Mouse (Mus musculus): Measurements from ENCODE around the gene Tm6sf1. TPM values are rescaled to one million over a fixed set of nuclear protein-coding genes. Genes with fewer than 3 reads are reported as not detected.

The Tm6sf1 gene
- polyA plus RNA-seq, 1 experiment, result 24.4 TPM

DNA sequence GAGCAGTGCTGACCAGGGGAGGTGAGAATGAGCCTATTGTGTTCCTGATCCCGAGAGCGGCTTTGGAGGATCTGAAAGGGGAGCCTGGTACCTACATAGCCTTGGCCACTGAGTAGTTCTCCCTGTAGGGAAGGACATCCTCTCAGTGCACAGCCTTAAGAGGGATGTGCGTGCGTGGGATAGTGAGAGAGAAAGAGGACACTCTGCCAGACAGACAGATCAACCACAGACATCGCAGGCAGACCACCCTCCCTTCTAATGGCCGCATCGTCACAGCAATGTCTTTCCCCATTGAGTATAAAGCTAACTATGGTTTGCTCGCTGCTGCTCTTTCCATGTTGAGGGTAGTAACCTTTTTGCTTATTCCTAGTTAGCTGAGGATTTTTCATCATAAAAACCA lies 14.9 kb upstream of the Tm6sf1 start:
- Histone ChIP-seq H3K27ac (replicated peaks; ENCODE audit: low read depth, low read length) (no peak overlapping the region), H3K4me3 (ENCODE audit: insufficient read depth, low read depth, low read length) (no peak overlapping the region), H3K4me1 (ENCODE audit: control insufficient read depth, insufficient read depth, insufficient read length, low read length) (peaks cover 7% of the 10 kb centered on the region; the same call in 1 of the 2 replicates)

GRCm38 (mm10) chr7:81844801-81845200 lies 14.0 kb upstream of the Tm6sf1 start:
- H3K27ac ChIP-seq (replicated peaks; ENCODE audit: low read depth, low read length), result no peak overlapping the region
- no peak overlapping the region for H3K4me3 ChIP-seq (ENCODE audit: insufficient read depth, low read depth, low read length)
- peaks cover 9% of the 10 kb centered on the region; the same call in 1 of the 2 replicates for H3K4me1 ChIP-seq (ENCODE audit: control insufficient read depth, insufficient read depth, insufficient read length, low read length)

GRCm38 (mm10) chr7:81845313-81845712 lies 13.5 kb upstream of the Tm6sf1 start:
- Histone ChIP-seq H3K4me1 (ENCODE audit: control insufficient read depth, insufficient read depth, insufficient read length, low read length) (peaks cover 9% of the 10 kb centered on the region; the same call in 1 of the 2 replicates), H3K4me3 (ENCODE audit: insufficient read depth, low read depth, low read length) (no peak overlapping the region), H3K27ac (replicated peaks; ENCODE audit: low read depth, low read length) (no peak overlapping the region)

DNA sequence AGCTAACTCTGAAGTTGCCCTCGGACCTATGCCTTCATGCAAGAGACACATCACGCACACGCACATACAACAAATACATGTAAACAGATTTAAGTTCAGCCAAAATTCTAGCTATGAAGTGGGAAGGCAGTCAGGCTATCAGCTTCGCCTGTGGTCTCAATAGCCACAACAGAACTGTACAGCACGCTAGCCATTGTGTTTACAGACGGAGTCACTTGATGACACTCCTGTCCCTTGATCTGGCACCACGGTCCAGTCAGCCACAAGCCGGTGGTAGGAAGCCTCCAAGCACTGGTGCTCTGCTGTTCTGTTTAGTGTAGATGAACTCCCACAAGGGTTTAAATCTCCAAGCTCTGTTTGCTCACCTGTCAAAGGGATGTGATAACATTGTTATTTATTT lies 12.8 kb upstream of the Tm6sf1 start:
- H3K4me1 ChIP-seq (ENCODE audit: control insufficient read depth, insufficient read depth, insufficient read length, low read length), result peaks cover 7% of the 10 kb centered on the region; the same call in 1 of the 2 replicates
- H3K4me3 ChIP-seq (ENCODE audit: insufficient read depth, low read depth, low read length), result no peak overlapping the region
- no peak overlapping the region for H3K27ac ChIP-seq (replicated peaks; ENCODE audit: low read depth, low read length)

DNA sequence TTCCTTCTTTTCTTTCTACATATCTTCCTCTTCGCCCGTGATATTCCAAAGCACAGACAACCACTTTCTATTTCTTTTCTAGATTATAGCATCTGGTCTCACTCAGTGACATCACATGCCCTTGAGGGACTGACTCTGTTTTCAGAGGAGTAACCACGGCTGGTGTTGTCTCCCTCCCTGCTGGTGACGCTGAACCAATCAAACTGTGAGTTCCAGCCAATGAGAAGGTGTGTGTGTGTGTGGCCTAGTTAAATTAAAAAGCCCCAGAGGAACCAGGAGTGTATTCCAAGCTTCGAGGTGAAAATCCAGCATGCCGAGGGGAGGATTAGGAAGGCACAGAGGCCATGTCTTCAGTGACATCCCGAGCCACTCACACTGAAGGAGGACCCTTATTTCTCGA lies 11.8 kb upstream of the Tm6sf1 start:
- Histone ChIP-seq H3K27ac (replicated peaks; ENCODE audit: low read depth, low read length) (no peak overlapping the region), H3K4me3 (ENCODE audit: insufficient read depth, low read depth, low read length) (no peak overlapping the region), H3K4me1 (ENCODE audit: control insufficient read depth, insufficient read depth, insufficient read length, low read length) (peaks cover 11% of the 10 kb centered on the region; the same call in 1 of the 2 replicates)

DNA sequence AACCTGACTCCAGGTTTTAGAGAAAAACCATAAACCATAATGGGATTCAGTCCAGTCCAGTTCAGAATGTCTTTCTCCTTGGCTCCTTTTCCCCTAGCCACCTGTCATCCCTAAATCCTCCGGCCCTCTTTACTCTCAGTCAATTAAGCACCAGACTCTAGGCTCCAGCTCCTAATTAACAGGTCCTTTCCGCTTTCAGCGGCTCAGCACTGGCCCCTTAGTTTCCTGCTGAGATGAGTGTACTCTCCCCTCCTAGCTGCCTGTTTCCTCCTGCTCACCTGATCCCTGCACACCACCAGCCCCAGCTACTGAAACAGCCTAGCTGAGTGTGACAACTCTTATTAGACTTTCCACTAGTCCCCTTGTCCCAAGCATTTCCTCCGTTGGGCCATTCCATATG lies 11.0 kb upstream of the Tm6sf1 start:
- H3K4me3 ChIP-seq (ENCODE audit: insufficient read depth, low read depth, low read length), result no peak overlapping the region
- peaks cover 11% of the 10 kb centered on the region; the same call in 1 of the 2 replicates for H3K4me1 ChIP-seq (ENCODE audit: control insufficient read depth, insufficient read depth, insufficient read length, low read length)
- H3K27ac ChIP-seq (replicated peaks; ENCODE audit: low read depth, low read length), result no peak overlapping the region

- no peak overlapping the region for H3K4me3 ChIP-seq (ENCODE audit: insufficient read depth, low read depth, low read length)
- peak overlapping the region; percentile 62 for H3K27ac ChIP-seq (replicated peaks; ENCODE audit: low read depth, low read length)
- H3K4me1 ChIP-seq (ENCODE audit: control insufficient read depth, insufficient read depth, insufficient read length, low read length), result peaks cover 9% of the 10 kb centered on the region; the same call in 1 of the 2 replicates
These were observed 9.6 kb upstream of the Tm6sf1 start for GRCm38 (mm10) chr7:81849214-81849613.

GRCm38 (mm10) chr7:81849633-81850032 lies 9.2 kb upstream of the Tm6sf1 start:
- Histone ChIP-seq H3K4me1 (ENCODE audit: control insufficient read depth, insufficient read depth, insufficient read length, low read length) (peaks cover 9% of the 10 kb centered on the region; the same call in 1 of the 2 replicates), H3K27ac (replicated peaks; ENCODE audit: low read depth, low read length) (peak overlapping the region; percentile 62), H3K4me3 (ENCODE audit: insufficient read depth, low read depth, low read length) (no peak overlapping the region)

DNA sequence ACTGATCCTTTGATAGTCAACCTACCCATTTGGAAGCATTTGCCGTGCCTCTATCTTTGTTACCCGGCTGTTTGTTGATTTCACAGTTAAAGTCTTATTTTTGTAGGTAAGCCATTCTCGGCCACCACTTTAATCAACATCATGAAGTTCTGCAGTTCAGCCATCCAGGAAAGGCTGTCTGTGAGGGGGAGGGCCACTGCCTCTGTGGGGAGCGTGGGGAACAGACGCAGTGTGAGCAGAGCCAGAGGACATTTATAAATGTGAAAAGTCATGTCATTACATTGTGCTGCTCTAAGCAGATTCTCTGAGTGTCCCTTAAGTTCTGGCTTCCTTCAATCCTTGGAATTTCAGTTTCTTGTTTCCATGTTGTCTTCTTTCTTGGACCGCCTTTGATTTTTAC lies 8.6 kb upstream of the Tm6sf1 start:
- Histone ChIP-seq H3K4me3 (ENCODE audit: insufficient read depth, low read depth, low read length) (no peak overlapping the region), H3K27ac (replicated peaks; ENCODE audit: low read depth, low read length) (peak overlapping the region; percentile 62), H3K4me1 (ENCODE audit: control insufficient read depth, insufficient read depth, insufficient read length, low read length) (peaks cover 9% of the 10 kb centered on the region; the same call in 1 of the 2 replicates)

GRCm38 (mm10) chr7:81851706-81852105 lies 7.1 kb upstream of the Tm6sf1 start:
- no peak overlapping the region for H3K4me3 ChIP-seq (ENCODE audit: insufficient read depth, low read depth, low read length)
- H3K27ac ChIP-seq (replicated peaks; ENCODE audit: low read depth, low read length), result peak overlapping the region; percentile 66
- peaks cover 9% of the 10 kb centered on the region; the same call in 1 of the 2 replicates for H3K4me1 ChIP-seq (ENCODE audit: control insufficient read depth, insufficient read depth, insufficient read length, low read length)

DNA sequence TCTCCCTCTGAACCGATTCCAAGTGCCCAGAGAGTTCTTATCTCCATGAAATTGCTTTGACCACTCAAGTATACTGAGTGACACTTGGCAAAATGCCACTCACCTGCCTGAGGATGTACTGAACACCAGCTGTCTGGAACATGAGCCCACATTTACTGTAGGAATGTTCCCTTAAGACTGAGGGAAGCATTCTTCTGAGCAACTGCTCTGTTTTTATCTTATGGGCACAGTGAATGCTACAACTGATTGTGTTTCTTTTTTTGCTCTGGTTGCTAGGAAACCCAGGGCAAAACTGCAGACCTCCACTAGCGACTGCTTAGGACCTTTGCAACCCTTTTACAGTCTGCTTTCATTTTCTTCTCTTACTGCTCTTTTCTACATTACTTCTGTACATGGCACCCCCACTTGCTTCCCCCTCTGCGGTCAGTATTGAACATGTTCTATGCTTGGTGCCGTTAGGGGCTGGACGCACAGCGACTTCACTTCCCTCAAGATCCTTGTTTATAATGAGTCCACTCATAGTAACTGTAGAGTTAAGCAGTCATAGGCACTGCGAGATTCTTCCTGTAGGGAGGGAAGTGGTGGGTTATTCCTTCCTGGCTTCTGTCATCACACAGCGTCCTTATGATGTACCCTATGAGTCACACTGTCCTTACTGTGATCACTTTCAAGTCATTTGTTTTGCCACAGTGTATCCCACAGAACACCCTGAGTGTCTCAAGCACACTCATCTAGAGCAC lies 4.1 kb upstream of the Tm6sf1 start:
- Histone ChIP-seq H3K4me1 (ENCODE audit: control insufficient read depth, insufficient read depth, insufficient read length, low read length) (peaks cover 10% of the 10 kb centered on the region; the same call in 1 of the 2 replicates), H3K27ac (replicated peaks; ENCODE audit: low read depth, low read length) (peak overlapping the region; percentile 63), H3K4me3 (ENCODE audit: insufficient read depth, low read depth, low read length) (no peak overlapping the region)

DNA sequence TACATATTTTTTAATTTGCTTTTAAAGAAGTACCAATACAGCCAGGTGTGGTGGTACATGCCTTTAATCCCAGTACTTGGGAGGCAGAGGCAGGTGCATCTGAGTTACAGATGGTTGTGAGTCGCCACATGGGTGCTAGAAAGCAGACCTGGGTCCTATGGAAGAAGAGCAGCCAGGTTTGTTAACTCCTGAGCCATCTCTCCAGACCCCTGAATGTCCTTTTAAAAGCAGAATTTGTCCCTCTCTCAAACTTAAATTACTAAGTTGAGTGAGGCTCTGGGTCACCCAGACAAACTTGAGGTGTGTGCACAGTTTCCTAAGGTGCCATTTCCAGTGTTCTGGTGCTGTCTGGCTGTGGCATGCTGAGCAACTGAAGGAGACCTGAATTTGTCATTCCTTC lies 3.1 kb upstream of the Tm6sf1 start, which contains the start of gene Gm10160:
Gene Gm10160 (minus strand): TSS at position 101 of the 400 bp plus-strand sequence.
- Histone ChIP-seq H3K4me3 (ENCODE audit: insufficient read depth, low read depth, low read length) (no peak within 1 kb of the TSS), H3K4me1 (ENCODE audit: control insufficient read depth, insufficient read depth, insufficient read length, low read length) (peaks cover 16% of the 10 kb centered on the region), H3K27ac (replicated peaks; ENCODE audit: low read depth, low read length) (peak within 1 kb of the TSS; percentile 66)

- Histone ChIP-seq H3K27ac (replicated peaks; ENCODE audit: low read depth, low read length) (peak overlapping the region; percentile 66), H3K4me1 (ENCODE audit: control insufficient read depth, insufficient read depth, insufficient read length, low read length) (peaks cover 15% of the 10 kb centered on the region), H3K4me3 (ENCODE audit: insufficient read depth, low read depth, low read length) (no peak overlapping the region)
These were observed 2.6 kb upstream of the Tm6sf1 start for GRCm38 (mm10) chr7:81856221-81856620.

GRCm38 (mm10) chr7:81858236-81858635 lies 565 bp upstream of the Tm6sf1 start:
- H3K4me1 ChIP-seq (ENCODE audit: control insufficient read depth, insufficient read depth, insufficient read length, low read length), result peaks cover 17% of the 10 kb centered on the region
- H3K27ac ChIP-seq (replicated peaks; ENCODE audit: low read depth, low read length), result no peak overlapping the region
- H3K4me3 ChIP-seq (ENCODE audit: insufficient read depth, low read depth, low read length), result peak overlapping the region; percentile 88; the same call in 1 of the 2 replicates

DNA sequence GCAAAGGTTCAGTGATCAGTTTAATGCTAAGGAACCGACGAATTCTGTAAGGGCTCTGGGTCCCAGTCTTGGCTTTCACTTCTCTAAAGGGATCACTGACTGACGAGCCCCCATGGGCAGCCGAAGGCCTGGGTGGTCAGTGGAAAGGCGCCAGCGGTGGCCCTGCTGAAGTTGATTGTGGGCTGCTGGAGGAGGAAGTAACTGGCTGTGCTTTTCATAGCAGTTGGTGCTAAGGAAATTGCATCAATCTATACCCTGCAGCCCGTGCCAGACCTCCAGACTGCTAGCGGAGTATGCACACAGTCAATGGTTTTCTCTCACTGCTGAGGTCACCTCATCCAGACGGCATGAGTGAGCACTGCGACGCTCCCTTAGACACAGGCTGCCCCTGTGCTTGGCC lies 1.3 kb downstream of the Tm6sf1 start:
- Histone ChIP-seq H3K27ac (replicated peaks; ENCODE audit: low read depth, low read length) (peak overlapping the region; percentile 84), H3K4me3 (ENCODE audit: insufficient read depth, low read depth, low read length) (peak overlapping the region; percentile 88), H3K4me1 (ENCODE audit: control insufficient read depth, insufficient read depth, insufficient read length, low read length) (peaks cover 25% of the 10 kb centered on the region)

GRCm38 (mm10) chr7:81860996-81861395 lies 2.2 kb downstream of the Tm6sf1 start:
- Histone ChIP-seq H3K4me3 (ENCODE audit: insufficient read depth, low read depth, low read length) (peak overlapping the region; percentile 88), H3K27ac (replicated peaks; ENCODE audit: low read depth, low read length) (peak overlapping the region; percentile 74)

More at GRCm38 (mm10) chr7:81860996-81861395, 2.2 kb downstream of the Tm6sf1 start:
- H3K4me1 ChIP-seq (ENCODE audit: control insufficient read depth, insufficient read depth, insufficient read length, low read length), result peaks cover 25% of the 10 kb centered on the region
